ENCODE assay signal across 10 mouse cellular contexts in genomic region chr11:12314278-12315043, GRCm38 (mm10).
DNase-seq lines count a peak whose midpoint lies in the region; ATAC-seq lines count a peak whose summit lies in the region.
"Had no signal": no experiment of that assay in that cellular context is flagged by ENCODE, and none has a peak within 500 bp of the region (broad histone marks: within the 10 kb centered on the region; RNA-seq: fewer than 3 reads in every experiment).

No protein-coding gene starts in this region.

- H3K36me3 ChIP-seq in midbrain, embryonic 11.5 days (ENCODE audit: control insufficient read depth, insufficient read depth, low read length) = no peaks in the 10 kb centered on the region
- no peaks in the 10 kb centered on the region for H3K36me3 ChIP-seq in midbrain, embryonic 10.5 days
- no peaks in the 10 kb centered on the region for H3K36me3 ChIP-seq in kidney, embryonic 16.5 days (ENCODE audit: insufficient read depth, low read length)
- H3K36me3 ChIP-seq: heart, embryonic 13.5 days had no signal

- 83% methylated on average over 6 of the region's 6 CpGs for WGBS in midbrain, embryonic 11.5 days
- WGBS in midbrain, embryonic 10.5 days = 87% methylated on average over 6 of the region's 6 CpGs
- WGBS in kidney, embryonic 16.5 days = 78% methylated on average over 6 of the region's 6 CpGs

- no peak overlapping the region for H3K4me3 ChIP-seq in midbrain, embryonic 11.5 days (ENCODE audit: low read depth, low read length)
- no peak overlapping the region for H3K4me3 ChIP-seq in midbrain, embryonic 10.5 days
- H3K4me3 ChIP-seq in kidney, embryonic 16.5 days (ENCODE audit: low read length) = no peak overlapping the region
- H3K4me3 ChIP-seq: heart, embryonic 13.5 days; megakaryocyte, embryonic 14.5 days had no signal

- H3K4me2 ChIP-seq in midbrain, embryonic 11.5 days = no peak overlapping the region
- H3K4me2 ChIP-seq in kidney, embryonic 16.5 days (replicated peaks; ENCODE audit: low read depth, low read length) = no peak overlapping the region
- H3K4me2 ChIP-seq: heart, embryonic 13.5 days had no signal

- H3K9me3 ChIP-seq in midbrain, embryonic 11.5 days (ENCODE audit: control insufficient read depth, low read length) = no peaks in the 10 kb centered on the region
- H3K9me3 ChIP-seq in midbrain, embryonic 10.5 days (replicated peaks) = no peaks in the 10 kb centered on the region
- no peaks in the 10 kb centered on the region for H3K9me3 ChIP-seq in kidney, embryonic 16.5 days (ENCODE audit: low read length)
- H3K9me3 ChIP-seq: heart, embryonic 13.5 days; megakaryocyte, embryonic 14.5 days had no signal

- no peak for DNase-seq in frontal cortex, postnatal 14 days (ENCODE audit: low spot score in 2 of 2)
- DNase-seq in midbrain, embryonic 11.5 days (ENCODE audit: low spot score, missing footprints) = peak; percentile 94
- no peak for DNase-seq in midbrain, embryonic 10.5 days (ENCODE audit: low spot score)
- DNase-seq in c-Kit-positive CD71-positive TER-119-negative erythroid progenitor cells, embryonic 14.5 days (ENCODE audit: low read depth) = peak; percentile 9
- peak; percentile 38 for DNase-seq in right cerebral cortex, postnatal 4 days

- no peak overlapping the region for H3K27ac ChIP-seq in midbrain, embryonic 11.5 days (ENCODE audit: low read depth, low read length)
- H3K27ac ChIP-seq in midbrain, embryonic 10.5 days (replicated peaks) = no peak overlapping the region
- no peak overlapping the region for H3K27ac ChIP-seq in kidney, embryonic 16.5 days (ENCODE audit: low read length)

- H3K4me1 ChIP-seq in midbrain, embryonic 11.5 days (ENCODE audit: control insufficient read depth, insufficient read depth, low read length) = no peaks in the 10 kb centered on the region
- peaks cover 8% of the 10 kb centered on the region for H3K4me1 ChIP-seq in midbrain, embryonic 10.5 days
- peaks cover 6% of the 10 kb centered on the region; the same call in 1 of the 2 replicates for H3K4me1 ChIP-seq in kidney, embryonic 16.5 days (ENCODE audit: insufficient read depth, low read length)

- H3K27me3 ChIP-seq in midbrain, embryonic 11.5 days (ENCODE audit: control insufficient read depth, insufficient read depth, low read length) = peaks cover 16% of the 10 kb centered on the region
- H3K27me3 ChIP-seq in midbrain, embryonic 10.5 days (ENCODE audit: low read depth, poor library complexity, severe bottlenecking) = peaks cover 74% of the 10 kb centered on the region
- H3K27me3 ChIP-seq in kidney, embryonic 16.5 days (ENCODE audit: insufficient read depth, low read length) = no peaks in the 10 kb centered on the region
- H3K27me3 ChIP-seq: heart, embryonic 13.5 days had no signal

- ATAC-seq in frontal cortex, adult (ENCODE audit: low TSS enrichment) = peak; percentile 29; the same call in 1 of the 2 replicates
- peak; percentile 53; the same call in 1 of the 2 replicates for ATAC-seq in midbrain, embryonic 11.5 days (ENCODE audit: low FRiP score)
- peak; percentile 61; the same call in 1 of the 2 replicates for ATAC-seq in kidney, embryonic 16.5 days (ENCODE audit: low FRiP score, low TSS enrichment)
- no peak for ATAC-seq in inflammation-experienced regulatory T-cells, adult 6 months

- H3K9ac ChIP-seq in midbrain, embryonic 11.5 days (ENCODE audit: low read length) = no peak overlapping the region
- no peak overlapping the region for H3K9ac ChIP-seq in kidney, embryonic 16.5 days (replicated peaks; ENCODE audit: low read length)
- H3K9ac ChIP-seq: heart, embryonic 13.5 days had no signal

Comparison
In these comparisons a context has a peak if more than half of its experiments do, and no peak if none do; other contexts are left out.
1. DNase-seq: peak in midbrain, embryonic 11.5 days (single experiment), c-Kit-positive CD71-positive TER-119-negative erythroid progenitor cells, embryonic 14.5 days (single experiment) and right cerebral cortex, postnatal 4 days (single experiment); none in frontal cortex, postnatal 14 days (0 of 2) and midbrain, embryonic 10.5 days (single experiment).